Mouse (Mus musculus) monocyte, adult 5-6 weeks (primary cell): ENCODE data around the gene Faap100. TPM values are rescaled to one million over a fixed set of nuclear protein-coding genes. Genes with fewer than 3 reads are reported as not detected.
A peak's percentile ranks its signal among the peaks of the same experiment; 100 is the strongest.
"Not testable (repeated sequence)": the region's sequence is repeated elsewhere in the genome, so short reads cannot be mapped to it uniquely, and the experiment has no call there.

Source experiments
- ATAC-seq: fragments of 153-309, 156-312 bp; replicated peaks from 2 replicates; pipeline ENCODE4 v1.8.0; 2017; ENCODE audit warnings: mild to moderate bottlenecking; ENCODE audit not compliant: low TSS enrichment, insufficient number of reproducible peaks, severe bottlenecking, poor library complexity, low FRiP score
- total RNA-seq: library from RNA; stranded (forward); fragments of 200-1000, 200-491, 200-594 nt; gene quantifications from 3 replicates; pipeline ENCODE4 v1.2.3, GENCODE M21; 2017

The Faap100 gene
- total RNA-seq, result 5.5 to 16.4 TPM (median 9.4 TPM) in 3 replicates

DNA sequence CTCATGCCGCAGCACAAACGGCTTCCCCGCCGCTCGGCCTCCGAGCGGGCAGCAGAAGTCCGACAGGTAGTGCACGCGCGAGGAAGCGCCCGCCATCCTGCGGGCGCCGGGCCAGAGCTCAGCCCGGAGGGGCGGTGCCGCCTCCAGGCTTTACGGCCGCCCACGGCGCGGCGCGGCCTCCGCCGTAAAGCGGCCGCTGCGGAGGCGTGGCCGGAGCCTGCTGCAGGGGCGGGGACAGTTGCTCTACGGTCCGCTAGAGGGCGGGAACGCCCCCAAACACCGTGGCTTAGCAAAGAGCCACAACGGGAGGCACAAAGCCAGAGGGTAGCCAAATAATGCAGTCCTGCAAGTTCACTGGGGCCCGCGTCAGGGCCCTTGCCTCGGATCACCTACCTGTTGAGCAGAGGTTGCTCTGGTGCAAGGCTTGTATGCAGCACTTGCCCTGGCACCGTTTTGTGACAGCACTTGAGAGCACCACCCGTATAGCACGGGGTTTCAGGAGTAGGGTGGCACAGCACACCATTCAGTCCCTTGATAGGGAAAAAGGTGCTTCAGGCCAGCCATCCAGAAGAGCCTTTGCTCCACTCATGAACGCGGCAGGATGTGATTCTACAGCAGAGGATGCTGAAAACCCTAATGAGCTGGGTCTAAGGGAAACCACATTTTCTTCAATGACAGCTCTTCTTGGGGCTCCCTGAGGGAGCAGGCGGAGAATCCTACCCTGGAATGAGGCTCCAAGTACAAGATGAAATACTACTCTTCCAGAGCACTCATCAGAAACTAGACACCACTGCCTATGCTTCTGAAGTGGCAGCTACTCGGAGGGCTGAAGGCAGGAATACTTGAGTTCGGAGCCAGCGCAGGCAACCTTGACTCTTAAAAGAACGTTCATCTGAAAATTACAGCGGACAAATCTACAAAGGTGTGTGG is at the start of gene Faap100:
TSS of gene Faap100 (minus strand) at position 154 of the 930 bp plus-strand sequence.
- peak; percentile 81 for ATAC-seq

DNA sequence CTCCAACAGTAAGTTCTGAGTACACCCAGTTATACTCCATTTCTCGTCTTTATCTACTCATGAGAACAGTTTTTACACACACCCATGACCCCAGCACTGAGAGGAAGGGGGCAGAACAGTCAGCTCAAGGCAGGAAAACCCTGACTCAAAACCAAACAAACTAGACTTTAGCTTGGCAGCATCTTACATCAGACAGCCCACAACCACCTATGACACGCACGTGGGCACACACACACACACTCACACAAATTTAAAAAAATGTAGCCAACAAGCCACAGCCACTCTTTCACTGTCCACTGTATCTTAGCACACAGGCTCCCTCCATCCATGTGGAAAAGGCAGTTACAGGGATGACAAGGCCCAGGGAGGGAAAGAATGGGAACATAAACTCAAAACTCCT is 48.2 kb upstream of the Faap100 start:
- ATAC-seq, result no peak

DNA sequence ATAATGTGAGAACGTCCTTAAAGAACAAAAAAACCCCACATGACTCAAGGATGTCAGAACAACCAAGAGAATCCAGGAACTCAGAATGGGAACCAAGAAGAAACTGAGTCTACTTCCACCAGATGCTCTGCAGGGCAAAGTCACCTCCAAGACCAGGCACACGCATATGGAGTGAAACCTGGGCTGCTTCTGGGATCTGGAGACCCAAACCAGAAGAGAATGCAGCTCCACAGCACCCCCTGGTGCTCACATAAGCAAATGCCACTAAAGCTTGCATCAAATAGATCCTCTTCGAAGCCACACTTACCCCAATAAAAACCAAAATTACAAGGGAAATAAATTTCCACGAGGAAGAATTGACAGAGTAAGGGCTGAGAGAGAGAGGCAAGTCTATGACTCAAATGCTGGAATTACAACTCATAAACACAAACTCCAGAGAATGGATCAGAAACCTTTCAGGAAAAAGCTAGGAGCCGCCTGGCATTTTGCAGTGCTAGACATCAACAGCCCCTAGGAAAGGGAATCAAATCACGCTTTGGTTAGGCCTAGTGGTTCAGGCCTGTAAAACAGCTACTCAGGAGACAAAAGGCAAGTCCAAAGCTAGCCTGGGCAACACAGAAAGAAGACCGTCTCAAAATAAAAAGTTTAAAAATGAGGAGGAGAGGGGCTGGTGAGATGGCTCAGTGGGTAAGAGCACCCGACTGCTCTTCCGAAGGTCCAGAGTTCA is 45.2 kb upstream of the Faap100 start:
- ATAC-seq, result no peak

DNA sequence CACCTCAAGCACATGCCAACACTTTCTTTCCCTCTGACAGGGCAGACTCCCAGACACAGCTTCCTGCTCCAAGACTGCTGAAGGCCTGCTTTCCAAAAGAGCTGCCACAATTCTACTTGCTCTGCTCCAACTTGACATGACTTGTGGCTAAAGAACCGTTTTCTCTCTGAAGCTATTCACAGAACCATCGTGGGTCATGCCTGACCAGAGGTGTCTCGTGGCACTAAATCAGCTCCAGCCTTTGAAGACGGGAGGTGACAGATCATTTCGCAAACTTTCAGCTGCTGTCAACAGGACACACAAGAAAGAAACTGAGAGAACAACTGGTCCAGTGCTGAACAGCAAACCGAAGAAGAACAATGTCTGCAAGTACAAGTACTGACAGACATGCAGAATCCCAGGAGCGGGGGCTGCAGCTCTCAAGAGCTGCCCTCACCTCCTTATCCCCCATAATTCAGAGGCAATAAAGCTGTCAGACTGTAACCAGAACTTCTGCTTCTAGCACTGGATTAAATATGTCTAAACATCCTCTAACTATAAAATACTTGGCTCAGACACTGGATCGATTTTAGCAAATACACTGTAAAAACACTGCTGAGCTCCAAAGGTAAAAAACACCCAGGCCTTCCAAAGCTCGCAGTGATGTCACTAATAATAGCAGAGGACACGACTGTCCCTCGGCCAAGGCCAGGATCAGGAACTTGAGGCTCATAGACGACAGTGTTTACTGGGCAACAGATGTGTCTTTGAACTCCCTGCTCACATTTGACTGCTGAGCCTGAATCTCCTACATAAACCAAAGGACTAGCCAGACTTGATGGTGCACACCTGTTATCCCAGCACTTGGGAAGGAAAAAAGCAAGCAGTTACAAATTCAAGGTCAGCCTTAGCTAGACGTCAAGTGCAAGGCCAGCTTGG is 44.3 kb upstream of the Faap100 start:
- no peak for ATAC-seq

DNA sequence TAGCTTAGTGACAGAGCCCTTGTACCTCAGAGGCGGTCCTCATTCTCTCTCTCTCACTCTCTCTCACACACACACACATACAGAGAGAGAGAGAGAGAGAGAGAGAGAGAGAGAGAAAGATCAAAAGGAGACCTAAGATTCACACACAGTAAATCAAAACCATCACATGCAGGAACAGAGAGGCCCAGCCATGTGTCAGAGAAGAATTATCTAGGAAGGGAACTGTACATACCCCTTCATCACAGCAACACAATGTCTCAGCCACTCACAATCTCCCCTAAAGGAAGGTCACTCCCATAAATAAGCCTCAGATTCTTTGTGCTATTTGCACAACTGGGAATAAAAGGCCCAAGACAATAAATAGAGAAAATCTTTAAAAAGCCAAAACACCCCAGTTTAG is 40.0 kb upstream of the Faap100 start:
- ATAC-seq, result no peak

DNA sequence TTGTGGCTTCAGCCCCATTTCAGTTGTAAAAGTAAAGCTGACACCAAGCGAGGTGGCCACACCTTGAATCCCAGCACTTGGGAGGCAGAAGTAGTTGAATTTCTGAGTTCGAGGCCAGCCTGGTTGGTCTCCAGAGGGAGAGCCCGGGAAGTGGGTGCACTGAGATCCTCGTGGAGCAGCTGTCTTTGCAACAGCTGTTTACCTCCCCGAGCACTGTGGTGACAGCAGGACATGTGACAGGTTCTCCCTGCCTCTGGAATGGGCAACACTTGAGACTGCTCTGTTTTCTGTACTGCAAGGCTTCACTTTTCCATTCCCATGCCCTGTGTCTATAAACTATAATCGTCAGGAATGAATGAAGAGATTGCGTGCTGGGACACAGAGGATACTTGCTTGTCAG is 39.3 kb upstream of the Faap100 start:
- ATAC-seq, result no peak

DNA sequence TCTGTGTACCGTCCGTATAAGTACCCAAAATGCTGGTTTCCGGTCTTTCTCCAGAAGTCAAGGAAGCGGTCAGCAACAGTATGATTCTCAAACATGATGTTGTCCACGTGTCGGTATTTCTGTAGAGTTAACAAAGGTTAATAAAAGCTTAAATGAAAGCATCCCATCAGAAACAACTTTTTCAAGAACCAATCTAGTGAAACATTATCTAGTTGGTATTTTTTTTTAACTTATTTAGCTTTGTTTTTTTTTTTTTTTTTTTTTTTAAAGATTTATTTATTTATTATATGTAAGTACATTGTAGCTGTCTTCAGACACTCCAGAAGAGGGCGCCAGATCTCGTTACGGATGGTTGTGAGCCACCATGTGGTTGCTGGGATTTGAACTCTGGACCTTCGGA is 35.1 kb upstream of the Faap100 start:
- not testable (repeated sequence) for ATAC-seq

DNA sequence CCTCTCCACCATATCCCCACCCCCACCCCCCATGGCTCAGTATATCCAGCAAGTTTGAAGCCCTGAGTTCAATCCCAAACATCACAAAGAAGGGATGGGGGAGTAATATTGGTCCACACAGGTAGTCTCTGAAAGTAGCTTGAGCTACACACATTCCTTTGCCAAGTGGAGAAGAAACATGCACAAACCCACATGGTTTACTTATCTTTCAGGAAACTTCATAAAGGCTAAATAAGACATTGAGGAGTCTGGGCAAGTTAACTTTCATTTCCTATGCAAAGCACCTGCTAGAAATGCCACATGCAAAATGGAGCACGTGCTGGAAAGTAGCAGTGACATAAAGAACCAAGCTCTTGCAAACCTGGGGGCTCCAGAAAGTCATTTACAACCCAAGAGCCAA is 27.9 kb upstream of the Faap100 start:
- no peak for ATAC-seq

DNA sequence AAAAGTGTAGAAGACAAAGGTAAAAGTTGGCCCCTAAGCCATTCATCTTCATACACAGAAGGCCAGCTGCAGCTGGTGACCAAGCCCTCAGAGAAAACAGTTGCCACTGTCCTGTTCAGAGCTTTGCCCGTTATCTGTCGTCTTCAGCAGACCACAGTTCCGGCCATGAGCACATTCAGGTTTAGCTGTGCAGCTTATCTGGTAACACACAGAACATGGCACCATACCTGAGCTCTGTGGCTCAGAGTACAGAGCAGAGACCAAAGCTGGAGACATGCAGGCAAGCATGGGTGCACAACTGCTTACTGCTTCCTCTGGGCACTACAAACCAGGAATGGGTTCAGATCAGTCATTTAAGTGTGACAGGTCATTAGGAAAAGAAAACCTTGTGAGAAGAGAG is 27.3 kb upstream of the Faap100 start:
- no peak for ATAC-seq

DNA sequence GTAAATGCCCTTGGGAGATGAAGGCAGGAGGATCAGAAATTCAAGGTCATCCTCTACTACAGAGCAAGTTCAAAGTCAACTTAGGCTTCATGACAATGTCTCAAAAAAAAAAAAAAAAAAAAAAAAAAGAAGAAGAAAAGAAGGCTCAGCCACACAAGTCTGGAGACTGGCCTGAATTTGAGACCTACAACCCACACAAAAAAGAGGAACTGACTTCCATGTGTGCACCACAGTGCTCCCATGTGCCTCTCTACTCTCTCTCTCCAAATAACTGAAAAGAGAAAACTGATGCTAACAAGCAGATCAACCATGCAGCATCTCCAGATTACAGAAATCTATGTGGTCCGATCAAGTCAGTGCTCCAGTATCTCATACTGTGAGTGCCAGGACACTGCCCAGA is 26.2 kb upstream of the Faap100 start:
- ATAC-seq, result 0 out of 2 replicates have a peak, but pooled peaks have one; percentile 35

DNA sequence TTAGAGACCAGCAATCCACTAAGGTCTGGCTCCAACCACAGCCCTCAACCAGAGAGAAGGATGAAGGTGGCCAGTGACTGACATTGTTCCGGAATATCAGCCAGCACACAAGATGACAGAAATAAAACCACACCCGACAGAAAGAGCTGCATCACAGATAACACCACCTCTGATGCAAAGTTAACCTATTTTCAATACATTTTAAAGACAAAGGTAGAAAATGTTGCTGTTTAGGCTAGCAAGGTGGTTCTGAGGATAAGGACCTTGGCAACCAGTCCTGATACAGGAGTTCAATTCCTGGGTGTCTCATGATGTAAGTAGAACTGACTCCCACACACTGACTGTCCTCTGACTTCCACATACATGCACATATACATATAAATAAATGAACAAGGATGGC is 20.8 kb upstream of the Faap100 start:
- no peak for ATAC-seq

DNA sequence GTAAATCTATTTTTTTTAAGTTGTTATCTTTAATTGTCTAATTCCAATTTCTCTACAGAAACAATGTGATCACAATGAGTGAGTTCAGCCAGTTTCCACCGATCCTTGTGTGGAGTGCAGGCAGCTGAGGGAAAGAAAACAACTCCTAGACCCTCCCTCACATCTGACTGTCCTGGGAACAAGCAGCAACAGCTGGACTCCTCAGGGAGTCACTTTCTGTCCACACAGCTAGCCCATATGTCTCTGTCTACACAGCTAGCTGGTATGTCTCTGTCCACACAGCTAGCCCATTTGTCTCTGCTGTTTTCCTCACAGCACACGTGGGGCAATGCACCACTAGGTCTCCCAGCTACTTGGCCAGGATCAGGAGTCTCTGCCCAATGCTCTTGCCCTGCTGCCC is 19.0 kb upstream of the Faap100 start:
- no peak for ATAC-seq

DNA sequence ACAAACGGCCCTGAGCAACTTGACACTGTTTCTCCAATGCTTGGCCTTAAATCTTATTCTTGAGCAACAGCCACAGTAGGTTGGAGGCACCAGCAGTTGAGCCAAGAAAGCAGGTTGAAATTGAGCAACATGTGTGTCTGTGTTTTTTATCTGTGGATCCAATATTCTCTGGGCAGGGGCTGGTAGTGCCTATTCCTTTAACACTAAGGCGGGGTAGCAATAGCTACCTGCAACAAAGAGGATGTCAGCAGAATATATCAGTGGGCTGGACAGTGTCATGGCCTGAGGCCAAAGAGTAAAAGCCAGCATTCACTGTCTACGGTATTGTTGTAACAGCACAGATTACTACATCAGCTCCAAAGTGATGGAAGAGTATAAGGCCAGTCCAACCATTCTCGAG is 17.1 kb upstream of the Faap100 start:
- no peak for ATAC-seq

DNA sequence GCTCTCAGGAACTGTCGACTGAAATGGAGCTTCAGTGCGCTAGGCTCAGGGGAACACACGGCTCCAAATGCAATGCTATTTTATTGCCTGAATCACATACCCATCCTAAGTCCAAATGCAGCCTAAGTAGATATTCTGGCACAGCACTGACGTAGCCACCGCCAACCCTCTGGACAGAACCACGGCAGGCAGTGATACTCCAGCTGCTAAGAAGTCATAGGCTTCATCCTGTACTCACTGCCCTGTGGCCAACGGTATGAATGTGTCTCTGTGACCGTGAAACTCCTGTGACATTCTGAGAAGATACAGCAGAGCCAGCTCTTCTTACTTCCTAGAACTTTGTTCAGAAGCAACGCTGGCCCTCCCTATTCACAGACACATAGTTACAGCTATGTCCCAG is 10.0 kb upstream of the Faap100 start:
- no peak for ATAC-seq

DNA sequence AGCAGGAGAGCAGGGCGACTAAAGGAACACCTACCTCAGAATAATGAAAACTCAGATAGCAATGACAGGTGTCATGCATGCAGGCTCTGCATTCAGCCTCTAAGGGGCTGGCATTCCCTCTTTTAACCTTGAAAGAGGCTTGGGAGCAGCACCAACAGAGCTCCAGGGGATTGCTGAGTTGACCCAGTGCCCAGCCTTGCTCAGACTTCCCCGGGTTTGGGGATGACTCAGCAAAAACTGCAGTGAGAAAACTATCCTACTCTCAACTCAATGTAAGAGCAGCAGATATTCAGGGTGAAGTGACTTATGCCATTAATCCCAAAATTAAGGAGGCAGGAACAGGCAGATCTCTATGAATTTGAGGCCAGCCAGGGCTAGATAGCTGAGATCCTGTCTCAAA is 8.6 kb upstream of the Faap100 start:
- ATAC-seq, result no peak

DNA sequence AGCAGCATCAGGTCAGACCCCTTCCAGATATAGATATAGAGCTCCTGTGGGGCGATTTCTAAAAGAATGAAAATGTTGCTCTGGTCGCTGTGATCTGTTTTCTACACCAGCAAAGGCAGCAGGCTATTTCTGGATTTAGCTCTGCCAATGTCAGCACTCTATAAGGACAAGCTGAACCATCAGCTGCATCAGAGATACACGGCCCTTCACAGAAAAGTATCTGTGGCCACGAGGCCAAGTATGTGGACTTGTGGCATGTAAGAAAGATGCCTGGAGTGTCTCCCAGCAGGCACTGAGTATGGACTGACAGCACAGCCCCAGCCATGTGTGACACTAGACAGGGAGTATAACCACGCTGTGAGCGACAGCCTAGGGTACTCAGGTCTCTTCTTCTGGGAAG is 8.1 kb upstream of the Faap100 start:
- ATAC-seq, result no peak

DNA sequence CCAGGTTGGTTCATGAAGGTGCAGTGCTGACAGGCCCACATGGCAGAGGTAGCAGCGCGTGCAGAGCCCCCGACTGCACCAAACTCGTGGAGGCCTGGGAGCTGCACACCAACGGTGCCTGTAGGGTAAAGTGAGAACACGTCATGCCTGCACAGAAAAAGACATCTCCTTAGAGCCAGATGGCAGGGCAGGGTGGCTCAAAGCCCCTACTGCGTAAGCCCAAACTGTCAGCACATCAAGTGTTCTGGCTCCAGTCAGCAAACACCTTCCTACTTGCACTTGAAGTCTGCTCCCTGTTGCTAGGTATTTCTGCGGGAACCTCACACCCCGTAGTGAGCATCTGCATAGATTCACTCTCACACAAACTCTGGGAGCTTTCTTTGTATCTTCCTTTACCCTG is 3.9 kb upstream of the Faap100 start:
- ATAC-seq, result no peak

DNA sequence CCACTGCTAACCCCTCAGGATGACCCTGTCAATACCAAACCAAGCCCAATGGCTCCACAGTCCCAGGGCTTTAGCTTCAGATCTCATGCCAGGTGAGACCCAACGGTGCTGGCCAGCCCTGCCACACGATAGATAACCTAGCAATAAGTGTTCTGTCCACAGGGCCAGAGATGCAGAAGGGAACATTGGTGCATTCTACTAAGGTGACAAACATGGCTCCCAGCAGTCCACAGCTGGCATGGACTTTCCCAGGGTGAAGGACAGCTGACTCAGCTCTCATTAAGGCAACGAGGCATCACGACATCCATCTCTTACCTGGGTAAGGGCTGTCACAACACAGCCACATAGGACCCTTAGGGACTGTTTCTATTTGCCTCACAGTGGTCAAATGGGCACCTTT is 2.6 kb upstream of the Faap100 start:
- ATAC-seq, result no peak

DNA sequence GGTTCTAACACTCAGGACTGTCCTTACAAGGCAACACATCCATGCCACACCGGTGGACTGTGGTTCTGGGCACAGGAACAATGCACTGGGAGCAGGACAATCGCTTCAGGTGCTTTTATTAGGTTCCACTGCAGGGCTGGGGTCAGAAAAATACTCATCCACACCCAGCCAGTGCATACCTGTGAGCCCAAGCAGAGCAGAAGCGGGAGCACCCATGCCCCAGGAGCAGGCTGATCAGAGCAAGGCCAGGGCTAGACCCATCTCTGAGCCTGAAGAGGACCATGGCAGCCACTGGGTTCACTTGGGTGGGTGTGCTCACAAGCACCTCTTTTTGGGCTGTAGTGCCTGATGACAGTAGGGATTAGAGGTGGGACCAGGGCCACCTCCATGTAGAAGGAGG is 1.7 kb upstream of the Faap100 start:
- no peak for ATAC-seq
